Mouse (Mus musculus) intestine, embryonic 14.5 days (tissue): ENCODE results near the gene Gng12. TPM values are rescaled to one million over a fixed set of nuclear protein-coding genes. Genes with fewer than 3 reads are reported as not detected.
A peak's percentile ranks its signal among the peaks of the same experiment; 100 is the strongest.

Experiments used
- ATAC-seq: fragments of 200-750 bp; cut with Nextera tagmentation; replicated peaks from 2 replicates; pipeline ENCODE4 v1.8.0; 2017; ENCODE audit warnings: low read depth, moderate number of reproducible peaks, moderate TSS enrichment, moderate library complexity; ENCODE audit not compliant: low FRiP score, low TSS enrichment
- DNase-seq: peaks from one replicate; pipeline ENCODE4 v3.0.0-alpha.2; 2018; ENCODE audit warnings: low spot score
- H3K27ac ChIP-seq: fragments of 300-500 bp; sonication (generic); 2 replicates; pipeline ENCODE4 v1.5.1; 2014; ENCODE audit warnings: low read depth, mild to moderate bottlenecking, control low read depth
- H3K27me3 ChIP-seq: fragments of 300-500 bp; sonication (generic); replicated peaks from 2 replicates; pipeline ENCODE4 v1.6.1; 2014; ENCODE audit warnings: low read length, control low read depth; ENCODE audit not compliant: control insufficient read depth, insufficient read depth
- H3K36me3 ChIP-seq: fragments of 300-500 bp; sonication (generic); 2 replicates; pipeline ENCODE4 v1.6.1; 2014; ENCODE audit warnings: low read length, control low read depth; ENCODE audit not compliant: control insufficient read depth, insufficient read depth
- H3K4me1 ChIP-seq: fragments of 300-500 bp; sonication (generic); replicated peaks from 2 replicates; pipeline ENCODE4 v1.6.1; 2014; ENCODE audit warnings: low read length, control low read depth, mixed read lengths; ENCODE audit not compliant: control insufficient read depth, insufficient read depth
- H3K4me2 ChIP-seq: fragments of 300-500 bp; sonication (generic); 2 replicates; pipeline ENCODE4 v1.6.1; 2014; ENCODE audit warnings: low read length
- H3K4me3 ChIP-seq: fragments of 300-500 bp; sonication (generic); 2 replicates; pipeline ENCODE4 v1.5.1; 2014; ENCODE audit warnings: low read depth, low read length, control low read depth, mixed read lengths
- H3K9ac ChIP-seq: fragments of 300-500 bp; sonication (generic); 2 replicates; pipeline ENCODE4 v1.6.1; 2014; ENCODE audit warnings: mild to moderate bottlenecking, low read length
- H3K9me3 ChIP-seq: fragments of 300-500 bp; sonication (generic); 2 replicates; pipeline ENCODE4 v1.6.1; 2016; ENCODE audit warnings: low read length, control low read depth; ENCODE audit not compliant: control insufficient read depth
- whole genome bisulfite sequencing: fragments of 180-500 bp; shearing (Covaris S2); extraction: QIAGEN DNeasy Blood & Tissue Kit; methylation state at CpG from one replicate; pipeline ENCODE4 v1.1.7; 2014; 5-methylcytosine and 5-hydroxymethylcytosine counted together
- polyA plus RNA-seq: library from polyadenylated mRNA; unstranded; fragments of >200 nt; fragmentation: Nextera tagmentation; extraction: Ambion mirVana; gene quantifications from 2 replicates; pipeline ENCODE4 v1.2.1, GENCODE M21; 2014

Gng12 gene
- polyA plus RNA-seq, 1 experiment from 2014 or later, result 140 TPM

DNA sequence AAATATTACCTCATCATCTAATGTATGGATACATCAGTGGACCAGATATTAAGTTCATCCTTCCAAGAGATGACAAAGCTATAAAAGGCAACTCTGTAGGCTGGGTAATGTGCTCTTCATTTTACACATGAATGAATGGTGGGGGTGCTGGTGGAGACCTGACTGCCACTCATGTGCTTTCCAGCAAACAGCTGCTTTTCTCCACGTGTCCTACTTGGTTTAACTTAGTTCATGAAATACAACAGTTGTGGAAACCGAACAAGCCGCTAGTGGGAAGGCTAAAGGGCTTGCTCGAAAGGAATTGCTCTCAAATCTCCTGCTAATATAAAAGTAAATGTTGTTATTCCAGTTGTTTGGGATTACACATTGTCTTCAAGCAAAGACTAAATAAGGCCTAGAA, 137.4 kb downstream of the Gng12 start:
- no peak overlapping the region for H3K4me2 ChIP-seq
- DNase-seq, result no peak
- no peak for ATAC-seq
- no peak overlapping the region for H3K4me3 ChIP-seq
- H3K9me3 ChIP-seq, result no peaks in the 10 kb centered on the region
- H3K27me3 ChIP-seq, result no peaks in the 10 kb centered on the region
- H3K36me3 ChIP-seq, result no peaks in the 10 kb centered on the region
- H3K9ac ChIP-seq, result no peak overlapping the region
- WGBS, result 71% methylated on average over 4 of the region's 4 CpGs
- no peak overlapping the region for H3K27ac ChIP-seq
- peaks cover 7% of the 10 kb centered on the region; the same call in 1 of the 2 replicates for H3K4me1 ChIP-seq

GRCm38 (mm10) chr6:67034331-67035130, 138.3 kb downstream of the Gng12 start:
- ATAC-seq, result no peak
- no peak overlapping the region for H3K4me3 ChIP-seq
- H3K4me1 ChIP-seq, result peaks cover 7% of the 10 kb centered on the region; the same call in 1 of the 2 replicates
- WGBS, result 66% methylated on average over 7 of the region's 7 CpGs
- no peaks in the 10 kb centered on the region for H3K36me3 ChIP-seq
- H3K27ac ChIP-seq, result no peak overlapping the region
- DNase-seq, result no peak
- H3K9me3 ChIP-seq, result no peaks in the 10 kb centered on the region
- no peaks in the 10 kb centered on the region for H3K27me3 ChIP-seq
- H3K9ac ChIP-seq, result no peak overlapping the region
- H3K4me2 ChIP-seq, result peak overlapping the region; percentile 15; the same call in 1 of the 2 replicates

DNA sequence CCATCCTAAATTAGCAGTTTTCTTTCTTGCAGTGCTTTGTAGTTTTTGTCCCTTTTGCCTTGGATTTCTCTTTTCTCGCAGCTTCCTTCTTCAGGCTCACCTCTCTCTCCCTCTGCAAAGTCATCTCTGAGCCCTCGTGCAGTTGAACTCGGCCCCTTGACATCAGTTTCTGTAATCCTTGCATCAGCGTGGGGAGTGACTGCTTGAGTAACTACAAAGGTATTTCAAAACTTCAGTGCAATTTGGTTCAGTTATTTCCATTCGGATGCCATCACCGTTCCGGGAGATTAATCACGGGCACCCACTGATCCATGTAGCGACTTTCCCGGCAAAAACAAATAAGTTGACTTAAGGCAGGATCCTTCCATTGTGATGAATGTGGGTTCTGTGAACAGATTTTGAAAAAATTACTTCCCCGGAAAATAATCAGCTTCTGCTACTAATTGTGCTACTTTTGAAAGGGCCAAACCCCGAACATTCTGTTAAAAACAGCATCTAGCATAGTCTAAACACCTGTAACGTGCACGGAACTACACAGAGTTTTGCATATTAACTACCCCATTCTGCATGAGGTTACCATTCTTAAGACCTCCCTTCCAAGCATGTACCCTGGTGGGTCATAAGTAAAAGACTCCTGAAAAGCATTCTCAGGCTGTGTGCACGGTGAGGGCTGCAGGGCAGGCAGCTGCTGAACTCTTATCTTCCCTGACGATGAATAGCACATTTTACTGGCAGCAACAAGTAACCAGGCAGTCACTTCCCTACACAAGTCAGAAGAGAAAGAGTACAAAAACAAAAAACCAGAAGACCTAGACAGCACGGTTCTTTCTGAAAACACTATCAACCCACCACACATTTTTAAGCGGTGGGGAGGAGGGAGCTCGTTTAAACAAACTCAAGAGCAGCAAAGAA, 139.4 kb downstream of the Gng12 start:
- Histone ChIP-seq H3K4me1 (peaks cover 7% of the 10 kb centered on the region; the same call in 1 of the 2 replicates), H3K9me3 (no peaks in the 10 kb centered on the region), H3K4me3 (peak overlapping the region; percentile 82), H3K27me3 (no peaks in the 10 kb centered on the region), H3K9ac (peak overlapping the region; percentile 77), H3K4me2 (peak overlapping the region; percentile 65), H3K36me3 (no peaks in the 10 kb centered on the region), H3K27ac (peak overlapping the region; percentile 94)
- ATAC-seq (no peak), DNase-seq (peak; percentile 62)
- 14% methylated on average over 19 of the region's 19 CpGs for WGBS

- DNase-seq (peak; percentile 91), ATAC-seq (peak; percentile 80)
- Histone ChIP-seq H3K36me3 (no peaks in the 10 kb centered on the region), H3K4me3 (peak overlapping the region; percentile 82), H3K9me3 (no peaks in the 10 kb centered on the region), H3K27me3 (no peaks in the 10 kb centered on the region), H3K27ac (peak overlapping the region; percentile 94), H3K4me2 (peak overlapping the region; percentile 65), H3K9ac (peak overlapping the region; percentile 77), H3K4me1 (peaks cover 7% of the 10 kb centered on the region; the same call in 1 of the 2 replicates)
- under 1% methylated on average over 29 of the region's 29 CpGs for WGBS
These were observed 140.2 kb downstream of the Gng12 start for GRCm38 (mm10) chr6:67036356-67036811.

DNA sequence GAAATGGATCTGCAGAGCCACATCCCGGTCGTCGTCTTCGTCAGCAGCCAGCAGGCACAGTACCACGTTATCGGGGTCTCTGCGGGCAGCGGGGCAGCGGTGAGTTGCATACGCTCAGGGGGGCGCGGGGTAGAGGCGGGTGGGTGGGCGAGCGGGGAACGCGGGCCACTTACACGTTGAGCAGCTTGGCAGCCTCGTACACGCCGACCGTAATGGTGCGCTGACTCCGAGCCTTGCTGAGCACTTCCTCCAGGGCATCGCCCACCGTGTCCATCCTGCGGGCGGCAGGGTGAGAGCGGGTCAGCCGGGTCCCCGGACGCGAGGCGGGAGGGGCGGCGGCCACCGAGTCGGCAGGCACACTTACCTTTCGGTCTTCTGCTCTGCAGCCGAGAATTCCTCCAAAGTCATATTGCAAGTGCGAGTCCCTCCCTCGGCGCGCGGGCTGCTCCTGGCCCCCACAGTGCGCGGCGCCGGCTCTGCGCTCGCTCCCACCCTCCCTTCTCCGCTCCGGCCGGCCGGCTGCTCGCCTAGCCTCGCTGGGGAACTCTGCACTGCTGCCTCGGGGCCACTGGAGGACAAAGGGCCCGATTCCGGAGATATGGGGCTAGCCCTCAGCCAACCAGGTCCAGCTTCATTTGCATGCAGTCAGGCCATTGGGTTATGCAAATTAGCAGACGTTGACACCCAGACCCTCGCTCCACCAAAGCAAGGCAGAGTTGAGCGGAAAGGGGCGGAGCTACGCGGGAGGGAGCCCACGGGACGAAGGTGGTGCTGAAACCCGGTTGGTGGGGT, 140.8 kb downstream of the Gng12 start, which contains the start of gene Gadd45a:
Gene Gadd45a, minus strand, starts transcription at position 621 of the 792 bp plus-strand sequence.
- 0% methylated on average over 69 of the region's 69 CpGs for WGBS
- H3K4me2 ChIP-seq, result peak within 1 kb of the TSS; percentile 65

DNA sequence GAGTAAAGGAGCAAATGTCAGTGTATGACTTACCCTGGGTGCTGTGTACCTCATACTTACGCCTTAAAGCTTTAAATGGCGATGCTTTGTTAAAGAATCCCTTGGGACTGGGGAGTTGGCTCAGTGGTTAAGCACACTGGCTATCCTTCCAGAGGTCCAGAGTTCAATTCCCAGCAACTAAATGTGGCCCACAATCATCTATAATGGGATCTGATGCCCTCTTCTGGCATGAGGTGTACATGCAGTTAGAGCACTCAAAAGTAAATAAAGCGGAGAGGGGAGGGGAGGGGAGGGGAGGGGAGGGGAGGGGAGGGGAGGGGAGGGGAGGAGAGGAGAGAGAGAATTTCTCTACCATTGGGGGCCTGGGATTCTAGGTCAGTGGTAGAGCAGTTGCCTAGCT, 142.8 kb downstream of the Gng12 start:
- no peak for ATAC-seq
- Histone ChIP-seq H3K36me3 (no peaks in the 10 kb centered on the region), H3K27ac (no peak overlapping the region), H3K4me2 (no peak overlapping the region), H3K27me3 (no peaks in the 10 kb centered on the region), H3K4me1 (peaks cover 7% of the 10 kb centered on the region; the same call in 1 of the 2 replicates), H3K9me3 (no peaks in the 10 kb centered on the region), H3K9ac (no peak overlapping the region), H3K4me3 (no peak overlapping the region)
- WGBS, result 91% methylated on average over 2 of the region's 3 CpGs
- DNase-seq, result no peak

More for the DNA sequence above, 140.8 kb downstream of the Gng12 start, which contains the start of gene Gadd45a:
- H3K36me3 ChIP-seq, result no peaks in the 10 kb centered on the region
- H3K27me3 ChIP-seq, result no peaks in the 10 kb centered on the region
- peak within 1 kb of the TSS; percentile 77 for H3K9ac ChIP-seq
- no peaks in the 10 kb centered on the region for H3K9me3 ChIP-seq
- H3K27ac ChIP-seq, result peak within 1 kb of the TSS; percentile 94
- peaks cover 7% of the 10 kb centered on the region; the same call in 1 of the 2 replicates for H3K4me1 ChIP-seq
- DNase-seq (peak; percentile 93), ATAC-seq (peak; percentile 98)
- peak within 1 kb of the TSS; percentile 82 for H3K4me3 ChIP-seq

GRCm38 (mm10) chr6:67040904-67041410, 144.8 kb downstream of the Gng12 start:
- no peak overlapping the region for H3K27ac ChIP-seq
- H3K9ac ChIP-seq, result no peak overlapping the region
- WGBS, result 64% methylated on average over 4 of the region's 4 CpGs
- no peak overlapping the region for H3K4me3 ChIP-seq
- H3K4me1 ChIP-seq, result no peaks in the 10 kb centered on the region
- ATAC-seq (no peak), DNase-seq (no peak)
- H3K36me3 ChIP-seq, result no peaks in the 10 kb centered on the region
- H3K4me2 ChIP-seq, result no peak overlapping the region
- no peaks in the 10 kb centered on the region for H3K27me3 ChIP-seq
- H3K9me3 ChIP-seq, result no peaks in the 10 kb centered on the region
